Mouse (Mus musculus) CH12.LX (cell line): ENCODE measurements around the gene Dnah12. TPM values are rescaled to one million over a fixed set of nuclear protein-coding genes. Genes with fewer than 3 reads are reported as not detected.

Source experiments
- DNase-seq: peaks from one replicate; pipeline ENCODE4 v3.0.0-alpha.2; 2013; ENCODE audit errors: extremely low read depth
- H3K27ac ChIP-seq: 2 replicates; pipeline ENCODE4 v1.5.1; 2012; ENCODE audit warnings: low read depth, mild to moderate bottlenecking, control low read depth, moderate library complexity; ENCODE audit not compliant: insufficient read depth
- H3K27me3 ChIP-seq: replicated peaks from 2 replicates; pipeline ENCODE3; 2012; ENCODE audit warnings: inconsistent platforms
- H3K36me3 ChIP-seq, 2 experiments: replicated peaks in 1 of 2; 2 replicates each; pipeline versions ENCODE3 to v1.6.1; 2012; ENCODE audit warnings: inconsistent platforms in 1 of 2, low read length in 1 of 2, mild to moderate bottlenecking in 1 of 2, mixed read lengths in 1 of 2, moderate library complexity in 1 of 2; ENCODE audit not compliant: control insufficient read depth in 1 of 2, insufficient read depth in 1 of 2
- H3K4me1 ChIP-seq, 2 experiments: 2 replicates each; pipeline ENCODE4 v1.6.1; 2012; ENCODE audit warnings: inconsistent platforms in 1 of 2, moderate library complexity in 1 of 2; ENCODE audit not compliant: insufficient read depth in 2 of 2, control insufficient read depth in 1 of 2
- H3K4me2 ChIP-seq: 2 replicates; pipeline ENCODE4 v1.6.1; 2012; ENCODE audit warnings: low read depth, mild to moderate bottlenecking, control low read depth; ENCODE audit not compliant: poor library complexity, insufficient read depth, severe bottlenecking
- H3K4me3 ChIP-seq, 3 experiments: fragments of 150-350 bp in 1 of 3; sonication (generic) in 1 of 3; replicated peaks in 1 of 3; 2 replicates each; pipeline versions ENCODE3 to v1.5.1; 2011 to 2012; ENCODE audit warnings: low read depth in 2 of 3, low read length in 2 of 3, mild to moderate bottlenecking in 2 of 3, moderate library complexity in 2 of 3, control low read depth in 1 of 3, improper control_type of control experiment in 1 of 3, inconsistent platforms in 1 of 3, mixed read lengths in 1 of 3; ENCODE audit not compliant: poor library complexity in 1 of 3
- H3K79me2 ChIP-seq: replicated peaks from 2 replicates; pipeline ENCODE4 v1.6.1; 2012; ENCODE audit warnings: mild to moderate bottlenecking, moderate library complexity; ENCODE audit not compliant: control insufficient read depth, poor library complexity, insufficient read depth, severe bottlenecking; ENCODE audit errors: extremely low read depth
- H3K9ac ChIP-seq: 2 replicates; pipeline ENCODE4 v1.6.1; 2012; ENCODE audit warnings: low read depth, mild to moderate bottlenecking, control low read depth, moderate library complexity; ENCODE audit not compliant: insufficient read depth
- H3K9me3 ChIP-seq: replicated peaks from 2 replicates; pipeline ENCODE3; 2012; ENCODE audit warnings: low read length, inconsistent platforms, mixed read lengths
- BHLHE40 ChIP-seq: IDR thresholded peaks from 2 replicates; pipeline ENCODE4 v1.6.1; 2011; ENCODE audit warnings: mild to moderate bottlenecking, low read depth, low read length, improper control_type of control experiment
- CHD1 ChIP-seq: IDR thresholded peaks from 2 replicates; pipeline ENCODE4 v1.6.1; 2012; ENCODE audit warnings: low read depth, low read length, improper control_type of control experiment, inconsistent platforms
- CHD2 ChIP-seq: IDR thresholded peaks from 2 replicates; pipeline ENCODE4 v1.6.1; 2011; ENCODE audit warnings: low read length, improper control_type of control experiment
- E2F4 ChIP-seq: IDR thresholded peaks from 2 replicates; pipeline ENCODE4 v1.6.1; 2011; ENCODE audit warnings: low read depth, low read length, improper control_type of control experiment; ENCODE audit not compliant: insufficient replicate concordance
- ETS1 ChIP-seq: conservative IDR thresholded peaks from 2 replicates; pipeline ENCODE4 v1.6.1; 2012; ENCODE audit warnings: low read depth, mild to moderate bottlenecking, inconsistent platforms, low read length, improper control_type of control experiment, moderate library complexity
- KAT2A ChIP-seq: IDR thresholded peaks from 2 replicates; pipeline ENCODE4 v1.6.1; 2012; ENCODE audit warnings: low read length, improper control_type of control experiment, inconsistent platforms; ENCODE audit not compliant: insufficient replicate concordance
- MAZ ChIP-seq: IDR thresholded peaks from 2 replicates; pipeline ENCODE4 v1.6.1; 2012; ENCODE audit warnings: low read depth, mild to moderate bottlenecking, inconsistent platforms, low read length, improper control_type of control experiment, moderate library complexity
- MEF2A ChIP-seq: IDR thresholded peaks from 2 replicates; pipeline ENCODE4 v1.6.1; 2014; ENCODE audit warnings: low read depth, mild to moderate bottlenecking, inconsistent platforms, low read length, improper control_type of control experiment, borderline replicate concordance
- MXI1 ChIP-seq: IDR thresholded peaks from 2 replicates; pipeline ENCODE4 v1.6.1; 2011; ENCODE audit warnings: mild to moderate bottlenecking, low read depth, low read length, improper control_type of control experiment
- MYC ChIP-seq: IDR thresholded peaks from 2 replicates; pipeline ENCODE4 v1.6.1; 2011; ENCODE audit warnings: low read depth, mild to moderate bottlenecking, improper control_type of control experiment, low read length
- PAX5 ChIP-seq: IDR thresholded peaks from 2 replicates; pipeline ENCODE4 v1.6.1; 2012; ENCODE audit warnings: low read length, inconsistent platforms, mixed read lengths
- POLR2AphosphoS2 ChIP-seq: IDR thresholded peaks from 2 replicates; pipeline ENCODE4 v1.6.1; 2011; ENCODE audit warnings: low read depth, low read length, improper control_type of control experiment
- RCOR1 ChIP-seq: conservative IDR thresholded peaks from 2 replicates; pipeline ENCODE4 v1.6.1; 2012; ENCODE audit warnings: low read depth, mild to moderate bottlenecking, inconsistent platforms, low read length, improper control_type of control experiment
- UBTF ChIP-seq: IDR thresholded peaks from 2 replicates; pipeline ENCODE4 v1.6.1; 2012; ENCODE audit warnings: low read depth, mild to moderate bottlenecking, inconsistent platforms, low read length, improper control_type of control experiment, moderate library complexity
- USF2 ChIP-seq: conservative IDR thresholded peaks from 2 replicates; pipeline ENCODE4 v1.6.1; 2011; ENCODE audit warnings: low read depth, low read length, improper control_type of control experiment
- ZNF384 ChIP-seq: IDR thresholded peaks from 2 replicates; pipeline ENCODE4 v1.6.1; 2012; ENCODE audit warnings: low read depth, low read length, improper control_type of control experiment, inconsistent platforms
- dilution Hi-C: fragments of 300-500 bp; cut with MboI; formaldehyde crosslinking; loops from 2 replicates; pipeline ENCODE4 v1.14.3; 2020; ENCODE audit warnings: low sequenced_read_pairs; ENCODE audit not compliant: extremely low pct_unique_long_range_greater_than_20kb, extremely low pct_ligation_motif_present
- in situ Hi-C: fragments of 300-500 bp; cut with MboI; formaldehyde crosslinking; loops from 3 replicates; pipeline ENCODE4 v1.14.3; 2019; ENCODE audit warnings: low sequenced_read_pairs, low pct_ligation_motif_present, low pct_unique_long_range_greater_than_20kb, mixed read lengths
- polyA plus RNA-seq: library from polyadenylated mRNA; unstranded; fragments of >175 nt; gene quantifications from 2 replicates; pipeline ENCODE4 v1.2.1, GENCODE M21; 2012; ENCODE audit warnings: low read depth; ENCODE audit not compliant: insufficient read length
- total RNA-seq, 2 experiments: library from RNA; depleted of rRNA; stranded (reverse); fragments of 300-350 nt in 1 of 2; fragments of >200 nt in 1 of 2; gene quantifications; 2 replicates each; pipeline ENCODE4 v1.2.3; 2012 to 2014

Dnah12 gene
- total and polyA plus RNA-seq, 3 experiments = 0.04 to 0.13 (median 0.04) TPM

DNA sequence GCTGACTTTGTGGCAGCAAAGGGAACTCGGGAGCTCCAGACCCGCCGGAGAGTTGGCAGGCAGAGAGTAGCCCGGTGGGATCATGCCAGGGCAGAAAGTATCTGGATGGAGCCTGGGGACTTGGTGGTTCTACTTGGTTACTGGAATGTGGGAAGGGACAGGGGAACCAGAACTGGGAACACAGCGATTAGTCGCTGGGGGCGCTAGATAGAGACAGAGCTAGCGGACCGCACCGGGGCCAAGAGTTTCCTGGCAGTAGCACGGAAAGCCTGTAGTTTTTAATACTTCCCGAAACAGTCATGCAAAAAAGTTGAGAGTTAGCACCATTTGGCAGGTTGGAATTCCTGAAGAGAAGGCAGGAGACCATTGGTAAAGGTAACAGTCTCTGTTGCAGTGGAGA is 17.7 kb upstream of the Dnah12 start:
- Histone ChIP-seq H3K9me3 (peaks cover 3% of the 10 kb centered on the region), H3K79me2 (peaks cover 4% of the 10 kb centered on the region; the same call in 1 of the 2 replicates), H3K9ac (no peak overlapping the region), H3K27me3 (no peaks in the 10 kb centered on the region), H3K4me3 (no peak overlapping the region), H3K36me3 (no peaks in the 10 kb centered on the region), H3K4me2 (no peak overlapping the region), H3K4me1 (peaks cover 5 to 44% of the 10 kb centered on the region in 2 experiments), H3K27ac (no peak overlapping the region)
- TF ChIP-seq RCOR1 = no peak
- TF ChIP-seq MYC = no peak
- no peak for TF ChIP-seq POLR2AphosphoS2
- in situ Hi-C loops = loop anchor here (25.0 kb wide), 1 partner anchor 312 kb away; the partner anchor contains the start of gene Hesx1
- no peak for DNase-seq
- dilution Hi-C loops = no loop called here

DNA sequence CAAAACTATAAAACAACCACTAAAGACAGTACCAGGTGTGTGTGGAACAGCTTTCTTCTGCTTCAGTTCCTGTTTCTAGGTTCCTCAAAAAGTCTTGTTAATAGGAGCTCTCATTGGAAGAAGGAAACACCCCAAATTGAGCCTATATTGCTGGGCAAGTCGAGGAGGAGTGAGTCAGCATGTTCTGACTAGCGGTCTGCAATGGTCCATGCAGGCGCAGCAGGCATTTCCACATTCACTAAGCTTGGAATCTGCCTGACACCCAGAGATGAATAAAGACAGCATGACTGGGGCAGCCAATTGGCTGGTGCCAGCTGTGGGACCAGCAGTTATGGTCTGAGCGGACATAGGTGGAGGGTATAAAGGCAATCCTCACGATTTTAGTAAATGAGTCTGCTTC is 17.3 kb upstream of the Dnah12 start:
- Histone ChIP-seq H3K4me1 (peaks cover 5 to 39% of the 10 kb centered on the region in 2 experiments), H3K9ac (no peak overlapping the region), H3K27me3 (no peaks in the 10 kb centered on the region), H3K36me3 (no peaks in the 10 kb centered on the region), H3K27ac (no peak overlapping the region), H3K4me3 (no peak overlapping the region), H3K4me2 (no peak overlapping the region), H3K9me3 (peaks cover 3% of the 10 kb centered on the region), H3K79me2 (no peaks in the 10 kb centered on the region)
- TF ChIP-seq MEF2A (no peak), MXI1 (no peak), USF2 (no peak), CHD1 (no peak), ZNF384 (no peak), MAZ (no peak), CHD2 (no peak), PAX5 (no peak), ETS1 (no peak), E2F4 (no peak), KAT2A (no peak), UBTF (no peak), BHLHE40 (no peak)
- in situ Hi-C loops (loop anchor here (25.0 kb wide), 1 partner anchor 312 kb away; the partner anchor contains the start of gene Hesx1), dilution Hi-C loops (no loop called here)
- peak; percentile 36 for DNase-seq
